Mouse (Mus musculus) MEL (cell line): ENCODE results near the gene Msrb1. TPM values are rescaled to one million over a fixed set of nuclear protein-coding genes. Genes with fewer than 3 reads are reported as not detected.

Experiments
- DNase-seq: peaks from one replicate; pipeline ENCODE4 v3.0.0; 2011; ENCODE audit warnings: low read depth, low spot score
- H3K27ac ChIP-seq: 2 replicates; pipeline ENCODE4 v1.5.1; 2012; ENCODE audit warnings: low read depth, mild to moderate bottlenecking, control low read depth, low read length, moderate library complexity; ENCODE audit not compliant: control insufficient read depth
- H3K27me3 ChIP-seq, 2 experiments: fragments of 150-350 bp in 1 of 2; sonication (generic) in 1 of 2; 2 replicates each; pipeline ENCODE4 v1.6.1; 2012; ENCODE audit warnings: low read length in 2 of 2, mild to moderate bottlenecking in 2 of 2, improper control_type of control experiment in 1 of 2, moderate library complexity in 1 of 2; ENCODE audit not compliant: insufficient read depth in 2 of 2, control insufficient read depth in 1 of 2
- H3K36me3 ChIP-seq, 2 experiments: 2 replicates each; pipeline ENCODE4 v1.6.1; 2012 to 2014; ENCODE audit warnings: low read length in 2 of 2, improper control_type of control experiment in 1 of 2, inconsistent platforms in 1 of 2, mild to moderate bottlenecking in 1 of 2; ENCODE audit not compliant: insufficient read depth in 2 of 2, control insufficient read depth in 1 of 2
- H3K4me1 ChIP-seq, 2 experiments: fragments of 150-350 bp in 1 of 2; sonication (generic) in 1 of 2; 2 replicates each; pipeline ENCODE4 v1.6.1; 2012; ENCODE audit warnings: low read length in 2 of 2, improper control_type of control experiment in 1 of 2, mild to moderate bottlenecking in 1 of 2; ENCODE audit not compliant: insufficient read depth in 2 of 2, control insufficient read depth in 1 of 2
- H3K4me3 ChIP-seq, 2 experiments: fragments of 150-350 bp in 1 of 2; sonication (generic) in 1 of 2; 2 replicates each; pipeline ENCODE4 v1.5.1; 2012; ENCODE audit warnings: low read depth in 2 of 2, low read length in 2 of 2, mild to moderate bottlenecking in 2 of 2, moderate library complexity in 2 of 2, control low read depth in 1 of 2, improper control_type of control experiment in 1 of 2; ENCODE audit not compliant: control insufficient read depth in 1 of 2, insufficient read depth in 1 of 2
- H3K79me2 ChIP-seq: 2 replicates; pipeline ENCODE4 v1.6.1; 2012; ENCODE audit warnings: mild to moderate bottlenecking, low read length, moderate library complexity; ENCODE audit not compliant: control insufficient read depth, poor library complexity, insufficient read depth
- H3K9ac ChIP-seq: 2 replicates; pipeline ENCODE4 v1.6.1; 2012; ENCODE audit warnings: low read depth, mild to moderate bottlenecking, control low read depth, low read length, moderate library complexity; ENCODE audit not compliant: control insufficient read depth, poor library complexity, severe bottlenecking
- H3K9me3 ChIP-seq: fragments of 150-350 bp; sonication (generic); replicated peaks from 2 replicates; pipeline ENCODE4 v1.6.1; 2012; ENCODE audit warnings: mild to moderate bottlenecking, low read length, improper control_type of control experiment, moderate library complexity; ENCODE audit not compliant: insufficient read depth
- BHLHE40 ChIP-seq: IDR thresholded peaks from 2 replicates; pipeline ENCODE4 v1.6.1; 2012; ENCODE audit warnings: low read depth, mild to moderate bottlenecking, inconsistent platforms, low read length, improper control_type of control experiment, borderline replicate concordance
- CTCF ChIP-seq, 3 experiments: IDR thresholded peaks in 2 of 3; conservative IDR thresholded peaks in 1 of 3; 2 replicates each; pipeline ENCODE4 v1.5.1; 2011 to 2012; ENCODE audit warnings: low read length in 3 of 3, low read depth in 2 of 3, mild to moderate bottlenecking in 2 of 3, improper control_type of control experiment in 1 of 3, inconsistent platforms in 1 of 3, mixed read lengths in 1 of 3, moderate library complexity in 1 of 3; ENCODE audit not compliant: control insufficient read depth in 1 of 3, insufficient read depth in 1 of 3, poor library complexity in 1 of 3, severe bottlenecking in 1 of 3
- ELF1 ChIP-seq: IDR thresholded peaks from 2 replicates; pipeline ENCODE4 v1.6.1; 2014; ENCODE audit warnings: low read depth, mild to moderate bottlenecking, inconsistent platforms, low read length, improper control_type of control experiment, moderate library complexity
- EP300 ChIP-seq, 2 experiments: IDR thresholded peaks; 2 replicates each; pipeline ENCODE4 v1.6.1; 2011; ENCODE audit warnings: improper control_type of control experiment in 2 of 2, low read length in 2 of 2, low read depth in 1 of 2, mild to moderate bottlenecking in 1 of 2
- GABPA ChIP-seq: IDR thresholded peaks from 2 replicates; pipeline ENCODE4 v1.6.1; 2012; ENCODE audit warnings: low read depth, mild to moderate bottlenecking, inconsistent platforms, low read length, improper control_type of control experiment, moderate library complexity
- KAT2A ChIP-seq: conservative IDR thresholded peaks from 2 replicates; pipeline ENCODE4 v1.6.1; 2012; ENCODE audit warnings: low read depth, low read length, improper control_type of control experiment, inconsistent platforms
- MAFK ChIP-seq: IDR thresholded peaks from 2 replicates; pipeline ENCODE4 v1.6.1; 2011; ENCODE audit warnings: low read depth, mild to moderate bottlenecking, low read length, improper control_type of control experiment, borderline replicate concordance
- MAX ChIP-seq: IDR thresholded peaks from 2 replicates; pipeline ENCODE4 v1.6.1; 2011; ENCODE audit warnings: low read length, improper control_type of control experiment
- MAZ ChIP-seq: IDR thresholded peaks from 2 replicates; pipeline ENCODE4 v1.6.1; 2012; ENCODE audit warnings: low read depth, mild to moderate bottlenecking, inconsistent platforms, low read length, improper control_type of control experiment
- MEF2A ChIP-seq: IDR thresholded peaks from 2 replicates; pipeline ENCODE4 v1.6.1; 2014; ENCODE audit warnings: low read depth, mild to moderate bottlenecking, inconsistent platforms, low read length, improper control_type of control experiment; ENCODE audit not compliant: poor library complexity, insufficient replicate concordance, severe bottlenecking; ENCODE audit errors: extremely low read depth
- MXI1 ChIP-seq: IDR thresholded peaks from 2 replicates; pipeline ENCODE4 v1.6.1; 2011; ENCODE audit warnings: mild to moderate bottlenecking, low read depth, low read length, improper control_type of control experiment
- NRF1 ChIP-seq: IDR thresholded peaks from 2 replicates; pipeline ENCODE4 v1.6.1; 2014; ENCODE audit warnings: low read depth, mild to moderate bottlenecking, inconsistent platforms, low read length, improper control_type of control experiment, moderate library complexity; ENCODE audit not compliant: poor library complexity, insufficient read depth, severe bottlenecking
- POLR2A ChIP-seq, 2 experiments: IDR thresholded peaks; 2 replicates each; pipeline ENCODE4 v1.6.1; 2011 to 2012; ENCODE audit warnings: low read length in 2 of 2, mild to moderate bottlenecking in 2 of 2, control low read depth in 1 of 2, improper control_type of control experiment in 1 of 2, low read depth in 1 of 2, moderate library complexity in 1 of 2; ENCODE audit not compliant: control insufficient read depth in 1 of 2, insufficient read depth in 1 of 2, poor library complexity in 1 of 2
- POLR2AphosphoS5 ChIP-seq: IDR thresholded peaks from 2 replicates; pipeline ENCODE4 v1.6.1; 2012; ENCODE audit warnings: low read depth, borderline replicate concordance, mild to moderate bottlenecking, inconsistent platforms, low read length, moderate library complexity, mixed read lengths
- RAD21 ChIP-seq: IDR thresholded peaks from 2 replicates; pipeline ENCODE4 v1.6.1; 2011; ENCODE audit warnings: mild to moderate bottlenecking, low read depth, low read length, improper control_type of control experiment
- SMC3 ChIP-seq: IDR thresholded peaks from 2 replicates; pipeline ENCODE4 v1.6.1; 2011; ENCODE audit warnings: low read depth, low read length, improper control_type of control experiment
- TBP ChIP-seq: IDR thresholded peaks from 2 replicates; pipeline ENCODE4 v1.8.0; 2011; ENCODE audit warnings: low read depth, low read length, improper control_type of control experiment
- TCF12 ChIP-seq: IDR thresholded peaks from 2 replicates; pipeline ENCODE4 v1.6.1; 2014; ENCODE audit warnings: low read depth, mild to moderate bottlenecking, inconsistent platforms, low read length, improper control_type of control experiment, moderate library complexity
- UBTF ChIP-seq: IDR thresholded peaks from 2 replicates; pipeline ENCODE4 v1.6.1; 2012; ENCODE audit warnings: low read depth, mild to moderate bottlenecking, inconsistent platforms, low read length, improper control_type of control experiment, moderate library complexity, borderline replicate concordance; ENCODE audit not compliant: insufficient read depth
- ZKSCAN1 ChIP-seq: IDR thresholded peaks from 2 replicates; pipeline ENCODE4 v1.6.1; 2012; ENCODE audit warnings: low read depth, mild to moderate bottlenecking, inconsistent platforms, low read length, improper control_type of control experiment, moderate library complexity
- polyA plus RNA-seq, 2 experiments: library from polyadenylated mRNA; stranded (reverse) in 1 of 2; unstranded in 1 of 2; fragments of >175 nt in 1 of 2; fragments of >200 nt in 1 of 2; gene quantifications; 2 replicates each; pipeline versions ENCODE4 v1.2.1 to v1.2.4; 2012; ENCODE audit warnings: low replicate concordance in 2 of 2, low read depth in 1 of 2; ENCODE audit not compliant: insufficient read length in 2 of 2, insufficient read depth in 1 of 2, missing spikeins in 1 of 2
- total RNA-seq: library from RNA; depleted of rRNA; stranded (reverse); fragments of 300-350 nt; gene quantifications from 2 replicates; pipeline ENCODE4 v1.2.3, GENCODE M21; 2012

Msrb1 gene
- total and polyA plus RNA-seq, 3 experiments: 31.9 to 58.6 TPM; not detected in 1

GRCm38 (mm10) chr17:24728184-24728583, 8.3 kb upstream of the Msrb1 start (continued):
- no peak for TF ChIP-seq TCF12
- TF ChIP-seq CTCF (IDR thresholded peaks at IDR 0.05 in 2 of 3, conservative IDR thresholded peaks at IDR 0.05 in 1 of 3; ENCODE audit: control insufficient read depth in 1 of 3, insufficient read depth in 1 of 3, low read depth in 2 of 3, low read length in 3 of 3, poor library complexity in 1 of 3, severe bottlenecking in 1 of 3): no peak
- TF ChIP-seq, all 39 proteins: peak for 0

GRCm38 (mm10) chr17:24729067-24729466, 7.4 kb upstream of the Msrb1 start:
- H3K27ac ChIP-seq: no peak overlapping the region
- H3K27me3 ChIP-seq: no peaks in the 10 kb centered on the region
- peaks cover 0 to 5% of the 10 kb centered on the region in 2 experiments; a peak in 1 of 4 replicates for H3K36me3 ChIP-seq
- H3K9ac ChIP-seq: no peak overlapping the region
- no peak overlapping the region for H3K4me3 ChIP-seq
- peaks cover under 1% of the 10 kb centered on the region for H3K79me2 ChIP-seq
- TF ChIP-seq BHLHE40 (no peak), KAT2A (no peak), TBP (no peak), POLR2AphosphoS5 (no peak), POLR2A (IDR thresholded peaks at IDR 0.05; ENCODE audit: control insufficient read depth in 1 of 2, insufficient read depth in 1 of 2, low read depth in 1 of 2, low read length in 2 of 2, poor library complexity in 1 of 2) (no peak), MAX (no peak), ELF1 (no peak), RAD21 (no peak), ZKSCAN1 (no peak), CTCF (IDR thresholded peaks at IDR 0.05 in 2 of 3, conservative IDR thresholded peaks at IDR 0.05 in 1 of 3; ENCODE audit: control insufficient read depth in 1 of 3, insufficient read depth in 1 of 3, low read depth in 2 of 3, low read length in 3 of 3, poor library complexity in 1 of 3, severe bottlenecking in 1 of 3) (no peak), TCF12 (no peak), GABPA (no peak), MEF2A (no peak)
- H3K9me3 ChIP-seq: no peaks in the 10 kb centered on the region
- DNase-seq: no peak
- peaks cover 0 to 12% of the 10 kb centered on the region in 2 experiments; a peak in 3 of 4 replicates for H3K4me1 ChIP-seq

- Histone ChIP-seq H3K36me3 (peaks cover 0 to 5% of the 10 kb centered on the region in 2 experiments; a peak in 1 of 4 replicates), H3K4me3 (no peak overlapping the region), H3K4me1 (peaks cover 0 to 17% of the 10 kb centered on the region in 2 experiments; a peak in 3 of 4 replicates), H3K79me2 (no peaks in the 10 kb centered on the region), H3K9me3 (no peaks in the 10 kb centered on the region), H3K9ac (no peak overlapping the region), H3K27me3 (no peaks in the 10 kb centered on the region), H3K27ac (no peak overlapping the region)
- TF ChIP-seq NRF1: no peak
- no peak for TF ChIP-seq EP300 (IDR thresholded peaks at IDR 0.05; ENCODE audit: low read depth in 1 of 2, low read length in 2 of 2)
- no peak for TF ChIP-seq SMC3
- no peak for TF ChIP-seq KAT2A
- no peak for TF ChIP-seq MXI1
- TF ChIP-seq MAZ: no peak
- no peak for TF ChIP-seq GABPA
- TF ChIP-seq UBTF: no peak
- TF ChIP-seq MAFK: no peak
- no peak for DNase-seq
Observed at GRCm38 (mm10) chr17:24730787-24731186, 5.7 kb upstream of the Msrb1 start.
